Mouse (Mus musculus): ENCODE data around the gene Lemd2.

Gene Lemd2

DNA sequence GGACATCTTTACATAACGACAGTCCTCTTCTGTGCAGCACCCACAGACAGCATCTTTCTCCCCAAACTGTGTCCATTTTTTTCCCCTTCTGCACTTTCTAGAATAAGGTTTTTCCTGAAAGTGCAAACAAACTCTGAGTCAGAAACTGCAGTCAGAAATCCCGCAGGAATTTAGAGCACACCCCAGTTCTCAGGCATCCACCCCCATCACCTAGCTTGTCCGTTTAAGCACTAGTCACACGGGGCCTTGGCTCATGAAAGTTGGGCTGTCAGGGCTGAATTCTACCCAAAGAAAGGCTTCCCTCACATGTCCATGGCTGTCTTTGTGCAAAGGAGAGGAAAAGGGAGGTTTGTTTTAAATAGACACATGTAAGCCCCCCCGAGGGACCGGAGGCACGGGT, 23.0 kb upstream of the Lemd2 start:
- no peak for DNase-seq (ENCODE audit: low read depth, low spot score)

DNA sequence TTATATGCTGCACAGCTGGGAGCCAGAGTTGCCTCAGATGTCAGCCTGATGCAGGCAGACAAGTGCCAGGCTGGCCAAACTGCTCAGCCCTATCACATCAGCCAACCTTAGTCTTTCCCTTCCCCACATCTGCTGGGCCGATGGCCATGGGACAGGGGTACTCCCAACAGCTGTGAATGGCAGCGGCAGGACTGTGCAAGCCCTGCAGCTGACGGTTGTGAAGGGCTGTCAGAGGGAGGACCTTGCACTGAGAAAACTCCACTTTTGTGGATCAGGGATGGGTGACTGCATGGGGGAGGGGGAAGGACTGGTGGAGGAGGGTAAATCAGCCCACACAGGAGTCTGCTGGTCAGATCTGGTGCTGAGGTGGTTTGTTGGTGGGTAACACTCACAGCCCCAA, 22.4 kb upstream of the Lemd2 start:
- DNase-seq (ENCODE audit: low read depth, low spot score) = no peak

DNA sequence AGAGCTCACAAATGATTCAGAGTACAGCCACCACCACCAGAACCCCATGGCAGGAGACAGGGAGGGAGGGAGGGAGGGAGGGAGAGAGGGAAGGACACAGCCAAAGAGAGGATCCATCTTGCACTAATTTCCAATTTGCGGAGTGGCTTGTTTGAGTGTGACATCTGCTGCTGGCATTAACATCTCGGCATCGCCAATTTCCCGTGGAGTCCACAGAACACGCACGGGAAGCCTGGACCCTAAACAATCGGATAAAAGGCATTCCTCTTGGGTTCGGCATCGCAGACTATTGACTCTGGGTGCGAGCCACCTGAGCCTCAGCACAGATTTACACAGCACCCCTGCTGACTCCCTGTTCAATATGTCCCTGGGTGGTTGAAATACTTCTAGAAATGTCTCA, 21.5 kb upstream of the Lemd2 start:
- DNase-seq (ENCODE audit: low read depth, low spot score) = no peak

DNA sequence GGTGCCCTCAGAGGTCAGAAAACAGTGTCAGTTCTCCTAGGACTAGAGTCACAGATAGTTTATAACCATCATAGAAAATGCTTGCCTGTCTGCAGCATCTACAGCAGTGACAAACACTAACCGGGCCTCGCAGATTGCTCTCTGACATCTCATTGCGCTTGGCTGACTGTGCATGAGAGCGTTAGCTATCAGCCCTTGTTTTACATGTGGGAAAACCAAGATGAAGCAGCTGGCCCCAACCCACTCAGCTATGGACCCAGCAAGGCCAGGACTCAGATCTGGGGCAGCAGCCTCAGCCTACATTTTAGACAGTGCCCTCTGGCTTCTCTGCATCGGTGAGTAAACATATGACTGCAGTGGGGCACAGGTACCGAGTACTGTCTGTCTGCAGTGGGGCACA, 19.6 kb upstream of the Lemd2 start:
- no peak for DNase-seq (ENCODE audit: low read depth, low spot score)

- no peak for DNase-seq (ENCODE audit: low read depth, low spot score)
Observed at GRCm38 (mm10) chr17:27221562-27221961, 17.3 kb upstream of the Lemd2 start.

GRCm38 (mm10) chr17:27218916-27219315, 14.6 kb upstream of the Lemd2 start:
- no peak for DNase-seq (ENCODE audit: low read depth, low spot score)

GRCm38 (mm10) chr17:27218364-27218763, 14.1 kb upstream of the Lemd2 start:
- DNase-seq (ENCODE audit: low read depth, low spot score) = no peak

DNA sequence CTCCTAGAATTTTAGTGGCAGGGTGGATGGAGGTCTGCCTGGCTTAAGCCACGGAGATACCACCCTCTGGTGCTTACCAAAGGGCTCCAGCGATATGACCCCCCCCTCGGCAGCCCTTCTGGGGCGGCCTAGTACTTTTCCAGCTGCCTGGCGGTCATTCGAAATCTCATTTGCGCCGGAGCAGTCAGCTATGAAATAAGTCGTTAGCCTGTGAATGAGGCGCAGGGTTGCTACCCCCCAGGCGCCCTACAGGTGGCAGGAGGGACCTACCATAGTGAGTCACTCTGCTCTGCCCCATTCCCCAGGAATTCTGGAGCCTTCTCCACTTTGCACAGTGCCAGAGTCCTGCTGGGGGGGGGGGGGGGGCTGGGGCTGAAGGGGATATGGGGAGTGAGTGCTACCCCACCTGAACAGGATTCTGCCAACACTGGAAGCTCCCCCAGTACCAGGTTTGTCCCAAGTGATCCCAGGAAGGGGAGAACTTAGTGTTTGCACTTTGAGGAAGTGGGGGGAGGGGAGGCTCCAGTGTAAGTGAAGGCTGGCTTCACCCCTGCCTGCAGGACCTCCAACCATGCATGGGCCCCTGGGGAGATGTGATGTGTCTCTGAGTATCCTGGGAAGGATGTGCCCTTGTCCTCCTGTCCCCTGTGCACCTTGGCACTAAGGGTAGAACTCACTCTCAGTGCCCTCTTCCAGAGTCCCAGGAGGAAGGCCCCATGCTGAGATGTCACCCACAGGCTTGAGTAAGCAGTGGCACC, 8.7 kb upstream of the Lemd2 start:
- no peak for DNase-seq (ENCODE audit: low read depth, low spot score)

DNA sequence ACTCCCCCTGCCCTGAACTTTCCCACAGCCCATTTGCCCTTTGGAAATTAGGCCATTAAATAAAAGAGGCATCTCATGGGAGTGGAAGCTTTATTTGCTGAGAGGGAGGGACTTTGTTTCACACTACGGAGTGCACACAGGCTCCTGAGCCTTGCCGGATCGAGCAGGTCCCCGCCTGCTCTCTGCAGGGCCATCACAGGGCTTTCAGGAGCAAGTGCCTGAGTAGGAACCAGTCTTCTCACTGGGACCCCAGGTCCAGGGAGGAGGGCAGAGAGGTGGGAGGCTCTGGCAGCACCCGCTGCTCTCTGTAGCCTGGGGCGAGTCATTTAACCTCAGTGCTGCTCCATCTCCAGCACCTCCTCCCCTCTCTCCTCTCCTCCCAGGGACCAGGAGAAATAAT, 7.7 kb upstream of the Lemd2 start:
- DNase-seq (ENCODE audit: low read depth, low spot score) = no peak

DNA sequence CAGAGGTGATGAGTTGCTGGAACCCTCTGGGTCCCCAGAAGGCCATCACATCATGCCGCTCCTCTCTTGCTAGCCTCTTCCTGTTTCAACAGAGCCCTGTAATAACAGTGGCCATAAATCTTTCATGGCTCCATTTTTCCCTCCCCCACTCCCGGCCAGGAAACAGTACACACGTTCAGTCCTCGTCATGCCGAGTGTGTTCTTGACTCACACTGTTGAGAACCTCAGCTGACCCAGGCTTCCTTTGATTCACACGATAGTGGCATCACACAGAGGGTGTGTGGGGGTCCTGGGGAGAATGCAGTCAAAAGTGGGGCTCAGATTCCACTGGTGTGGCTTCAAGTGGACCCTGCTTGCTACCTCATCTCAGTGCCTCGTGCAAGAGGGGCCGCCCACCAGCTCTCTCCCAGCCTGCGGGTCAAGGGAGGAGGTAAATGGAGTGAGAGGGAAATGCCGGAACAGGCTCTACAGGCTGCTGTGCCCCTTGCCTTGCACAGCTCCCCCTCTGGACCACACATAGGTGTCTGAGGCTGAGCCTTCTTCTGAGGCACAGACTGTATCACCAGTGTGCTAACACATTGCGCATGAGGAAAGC, 2.9 kb upstream of the Lemd2 start:
- DNase-seq (ENCODE audit: low read depth, low spot score) = no peak

GRCm38 (mm10) chr17:27203358-27204074, 753 bp downstream of the Lemd2 start:
- no peak for DNase-seq (ENCODE audit: low read depth, low spot score)

GRCm38 (mm10) chr17:27202919-27203357, 1.3 kb downstream of the Lemd2 start:
- no peak for DNase-seq (ENCODE audit: low read depth, low spot score)

GRCm38 (mm10) chr17:27201981-27202380, 2.3 kb downstream of the Lemd2 start:
- no peak for DNase-seq (ENCODE audit: low read depth, low spot score)

- DNase-seq (ENCODE audit: low read depth, low spot score) = no peak
Observed at GRCm38 (mm10) chr17:27200801-27201200, 3.5 kb downstream of the Lemd2 start.

DNA sequence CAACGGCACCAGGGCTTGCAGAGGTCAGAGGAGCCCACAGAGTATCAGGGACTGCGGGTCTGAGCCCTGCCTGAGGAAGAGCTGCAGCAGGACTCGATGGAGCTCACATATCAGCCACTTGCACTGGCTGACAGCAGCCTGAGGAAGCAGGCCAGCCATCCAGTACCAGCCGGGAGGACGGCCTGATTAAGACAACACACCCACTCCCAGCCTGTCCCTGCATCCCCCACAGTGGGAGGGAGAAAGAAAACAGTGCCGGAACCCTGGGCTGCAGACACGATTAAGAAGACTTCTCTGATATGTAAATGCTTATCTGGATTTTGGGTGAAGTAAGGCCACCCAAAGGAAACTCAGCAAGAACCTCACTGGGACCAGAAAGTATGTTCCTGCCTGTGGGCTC, 4.4 kb downstream of the Lemd2 start:
- DNase-seq (ENCODE audit: low read depth, low spot score) = no peak

GRCm38 (mm10) chr17:27199205-27199604, 5.1 kb downstream of the Lemd2 start:
- no peak for DNase-seq (ENCODE audit: low read depth, low spot score)

DNA sequence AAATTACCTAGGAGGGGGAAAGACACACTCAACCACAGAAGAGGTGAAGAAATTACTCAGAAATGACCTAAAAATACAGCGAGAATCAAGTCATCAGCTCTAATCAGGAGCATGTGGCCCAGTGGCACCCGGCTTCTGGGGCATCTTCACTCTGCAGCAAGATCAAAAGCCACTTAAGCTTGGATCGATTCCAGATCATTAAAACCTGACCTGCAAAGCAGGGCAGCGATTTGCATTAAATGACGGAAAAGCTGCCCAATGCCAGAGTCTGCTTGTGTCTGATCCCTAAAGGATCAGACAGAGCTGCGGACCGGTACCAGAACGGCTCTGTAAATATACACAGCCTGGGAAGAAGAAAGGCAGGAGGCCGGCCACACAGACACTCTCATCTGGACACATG, 8.1 kb downstream of the Lemd2 start:
- DNase-seq (ENCODE audit: low read depth, low spot score) = no peak

DNA sequence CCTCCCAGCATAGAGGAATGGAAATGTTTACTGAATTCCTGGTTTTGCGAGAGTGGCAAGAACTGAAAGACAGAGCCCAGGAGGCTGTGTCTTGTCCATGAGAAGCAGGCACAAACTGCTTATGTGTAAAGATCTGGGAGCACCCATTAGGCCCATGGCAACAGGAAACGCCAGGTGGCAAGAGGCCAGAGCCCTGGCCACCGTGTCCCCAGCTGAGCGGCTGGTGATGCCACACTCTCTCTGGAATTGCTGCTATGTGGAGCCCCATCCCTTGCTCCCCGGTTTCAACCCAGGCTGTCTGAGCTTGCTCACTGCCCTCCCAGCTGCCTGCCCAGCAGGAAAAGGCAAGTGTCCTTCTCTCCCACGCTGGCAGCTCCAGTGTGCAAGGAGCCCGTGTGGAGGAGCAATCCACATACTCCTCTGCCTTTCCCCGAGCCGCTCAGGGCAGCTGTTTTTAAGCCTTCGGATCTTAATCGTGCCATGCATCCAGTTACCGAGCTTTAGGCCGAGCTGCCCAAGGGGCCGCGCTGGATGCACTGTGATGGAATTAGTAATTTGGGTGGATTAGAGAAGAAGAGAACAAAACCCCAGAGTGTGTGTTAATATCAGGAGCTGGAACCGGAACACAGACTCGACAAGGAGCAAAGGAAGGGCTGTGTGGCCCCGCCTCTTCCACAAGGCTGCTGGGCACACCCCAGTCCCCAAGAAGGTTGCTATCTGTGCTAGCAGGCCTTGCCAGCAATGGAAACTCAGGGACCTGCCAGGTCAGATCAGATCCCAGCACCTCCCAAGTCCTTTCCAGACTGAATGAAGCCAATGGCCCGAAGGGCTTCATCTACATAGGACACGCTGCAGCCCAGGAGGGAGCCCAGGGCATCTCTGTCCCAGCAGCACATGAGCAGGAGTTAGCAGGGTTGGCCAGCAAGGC, 9.7 kb downstream of the Lemd2 start:
- no peak for DNase-seq (ENCODE audit: low read depth, low spot score)

DNA sequence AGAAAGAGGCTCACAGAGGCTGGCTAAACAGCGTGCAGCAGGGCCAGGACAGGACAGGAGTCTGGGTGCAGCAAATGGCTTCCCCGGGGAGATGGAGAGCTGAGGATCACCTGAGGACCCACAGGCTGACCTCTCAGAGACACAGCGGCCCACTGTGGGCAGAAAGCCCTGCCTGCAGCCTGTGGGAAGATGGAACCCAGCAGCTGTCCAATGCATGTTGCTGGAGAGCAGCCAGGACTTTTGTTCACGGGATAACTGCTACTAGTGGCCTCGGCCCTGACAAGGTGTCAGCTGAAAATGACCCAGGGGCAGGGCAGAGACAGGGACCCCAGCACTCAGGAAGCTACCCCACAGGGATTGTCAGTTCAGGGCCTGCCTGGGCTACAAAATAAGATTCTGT, 12.5 kb downstream of the Lemd2 start:
- no peak for DNase-seq (ENCODE audit: low read depth, low spot score)

- no peak for DNase-seq (ENCODE audit: low read depth, low spot score)
Observed at GRCm38 (mm10) chr17:27191189-27191588, 13.1 kb downstream of the Lemd2 start.

DNA sequence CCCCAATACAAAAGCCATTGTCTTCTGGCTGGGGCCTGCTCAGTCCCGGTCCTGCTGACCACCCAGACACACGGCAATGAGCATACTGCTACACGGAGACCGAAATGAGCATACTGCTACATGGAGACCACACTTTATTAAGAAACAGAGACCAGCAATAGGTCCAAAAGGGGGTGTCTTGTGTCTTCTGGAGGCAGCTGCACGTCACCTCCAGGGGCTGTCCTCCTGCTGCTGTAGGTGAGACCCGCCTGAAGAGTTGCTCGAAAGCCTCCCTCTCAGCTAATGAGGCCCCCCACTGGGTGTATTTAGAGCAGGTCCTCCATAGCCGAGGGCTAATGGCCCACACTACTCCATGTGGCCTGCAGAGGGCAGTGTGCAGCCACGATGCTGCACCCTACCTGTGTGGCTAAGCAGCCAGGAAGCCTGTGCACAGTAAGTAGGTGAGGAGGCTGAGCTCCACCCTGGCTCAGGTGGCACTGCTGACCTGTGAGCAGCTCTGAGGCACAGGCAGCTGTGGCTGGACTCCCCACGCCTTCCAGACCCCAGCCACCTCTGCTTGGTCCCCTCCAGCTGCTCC, 14.5 kb downstream of the Lemd2 start:
- no peak for DNase-seq (ENCODE audit: low read depth, low spot score)
